Mouse (Mus musculus) spleen, adult 2 months (tissue): ENCODE results near the gene Clec1b. TPM values are rescaled to one million over a fixed set of nuclear protein-coding genes. Genes with fewer than 3 reads are reported as not detected.

Experiments
- DNase-seq, 2 experiments: peaks; one replicate each; pipeline versions ENCODE4 v3.0.0 to v3.0.0-alpha.2; 2012 to 2021; ENCODE audit warnings: low spot score in 2 of 2, low read depth in 1 of 2
- H3K27ac ChIP-seq: fragments of 200-500 bp; 2 replicates; pipeline ENCODE4 v1.5.1; 2012; ENCODE audit warnings: low read length, inconsistent platforms; ENCODE audit not compliant: insufficient read depth
- H3K27me3 ChIP-seq: fragments of 200-500 bp; 2 replicates; pipeline ENCODE4 v1.6.1; 2012; ENCODE audit warnings: mild to moderate bottlenecking, moderate library complexity, low read length, inconsistent platforms; ENCODE audit not compliant: control insufficient read depth, insufficient read depth
- H3K36me3 ChIP-seq: fragments of 200-500 bp; 2 replicates; pipeline ENCODE4 v1.6.1; 2012; ENCODE audit warnings: mild to moderate bottlenecking, low read length, inconsistent platforms; ENCODE audit not compliant: control insufficient read depth, insufficient read depth
- H3K4me1 ChIP-seq: fragments of 200-500 bp; 2 replicates; pipeline ENCODE4 v1.6.1; 2011; ENCODE audit warnings: inconsistent platforms; ENCODE audit not compliant: control insufficient read depth, insufficient read depth, insufficient read length
- H3K4me3 ChIP-seq: fragments of 200-500 bp; 2 replicates; pipeline ENCODE4 v1.5.1; 2011; ENCODE audit warnings: mild to moderate bottlenecking, inconsistent platforms; ENCODE audit not compliant: insufficient read depth, insufficient read length; ENCODE audit errors: extremely low read depth
- CTCF ChIP-seq: fragments of 200-500 bp; IDR thresholded peaks from 2 replicates; pipeline ENCODE4 v1.5.1; 2011; ENCODE audit warnings: mild to moderate bottlenecking, inconsistent platforms; ENCODE audit not compliant: insufficient read depth, insufficient read length, insufficient replicate concordance; ENCODE audit errors: extremely low read depth
- POLR2A ChIP-seq: fragments of 200-500 bp; IDR thresholded peaks from 2 replicates; pipeline ENCODE4 v1.6.1; 2011; ENCODE audit warnings: low read depth, low read length, inconsistent platforms
- WGBS: fragments of 180-500 bp; shearing (Covaris S2); methylation state at CpG from one replicate; pipeline ENCODE4 v1.1.7; 2018; 5-methylcytosine and 5-hydroxymethylcytosine counted together
- polyA plus RNA-seq: library from polyadenylated mRNA; depleted of rRNA; stranded (reverse); fragments of >200 nt; gene quantifications from 2 replicates; pipeline ENCODE4 v1.2.3, GENCODE M21; 2012

The Clec1b gene
- polyA plus RNA-seq, 1 experiment, result 9.6 TPM

DNA sequence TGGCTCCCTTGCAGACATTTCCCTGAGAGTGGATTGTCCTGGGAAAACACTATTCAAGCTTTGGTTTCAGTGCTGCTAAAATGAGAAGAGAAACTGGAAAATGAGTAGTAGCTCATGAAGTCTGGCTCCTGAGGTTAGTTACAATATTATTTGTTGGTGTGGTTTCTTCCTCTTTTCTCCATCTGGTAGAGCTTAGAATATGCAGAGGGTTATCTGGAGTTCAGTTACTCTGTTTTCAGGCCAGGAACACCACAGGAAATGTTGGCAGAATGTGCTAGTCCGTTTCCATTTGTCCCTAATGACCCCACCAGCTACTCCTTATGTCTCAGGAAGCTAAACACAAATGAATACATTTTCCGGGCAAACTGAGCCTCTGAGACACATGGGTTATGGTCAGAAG is 10.2 kb downstream of the Clec1b start:
- H3K27me3 ChIP-seq, result no peaks in the 10 kb centered on the region
- peaks cover 1% of the 10 kb centered on the region; the same call in 1 of the 2 replicates for H3K4me1 ChIP-seq
- 0 out of 2 replicates have a peak overlapping the region, but pooled peaks have one; percentile 6 for H3K27ac ChIP-seq
- H3K36me3 ChIP-seq, result no peaks in the 10 kb centered on the region
- 17% methylated on average over 2 of the region's 2 CpGs for WGBS
- no peak overlapping the region for H3K4me3 ChIP-seq
- TF ChIP-seq POLR2A, result no peak
- no peak for TF ChIP-seq CTCF
- no peak for DNase-seq

DNA sequence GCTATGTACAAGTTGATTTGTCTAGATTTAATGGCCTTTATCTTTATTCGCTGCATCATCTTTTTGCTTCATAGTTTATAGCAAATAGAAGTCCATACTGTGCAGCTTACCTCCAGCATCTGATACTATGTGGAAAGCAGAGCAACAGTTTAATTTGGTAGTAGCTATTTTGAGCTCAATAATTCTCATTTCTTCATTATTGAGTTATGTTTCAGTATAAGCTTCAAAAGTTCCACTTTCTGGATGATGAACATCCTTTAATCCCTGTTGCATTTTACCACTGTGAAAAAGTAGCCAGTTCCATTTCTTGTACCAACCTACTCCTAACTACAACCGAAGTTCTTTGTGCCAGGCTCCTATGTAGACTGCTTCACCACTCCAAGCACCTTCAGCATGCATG is 11.5 kb downstream of the Clec1b start, which contains the start of gene Clec9a:
Clec9a (plus strand) TSS at position 301 of the 400 bp plus-strand sequence.
- Histone ChIP-seq H3K4me1 (peaks cover 1% of the 10 kb centered on the region; the same call in 1 of the 2 replicates), H3K36me3 (no peaks in the 10 kb centered on the region), H3K4me3 (no peak within 1 kb of the TSS), H3K27me3 (no peaks in the 10 kb centered on the region), H3K27ac (no peak within 1 kb of the TSS)
- TF ChIP-seq CTCF (no peak), POLR2A (no peak)
- 87% methylated on average over 2 of the region's 2 CpGs for WGBS
- no peak for DNase-seq

DNA sequence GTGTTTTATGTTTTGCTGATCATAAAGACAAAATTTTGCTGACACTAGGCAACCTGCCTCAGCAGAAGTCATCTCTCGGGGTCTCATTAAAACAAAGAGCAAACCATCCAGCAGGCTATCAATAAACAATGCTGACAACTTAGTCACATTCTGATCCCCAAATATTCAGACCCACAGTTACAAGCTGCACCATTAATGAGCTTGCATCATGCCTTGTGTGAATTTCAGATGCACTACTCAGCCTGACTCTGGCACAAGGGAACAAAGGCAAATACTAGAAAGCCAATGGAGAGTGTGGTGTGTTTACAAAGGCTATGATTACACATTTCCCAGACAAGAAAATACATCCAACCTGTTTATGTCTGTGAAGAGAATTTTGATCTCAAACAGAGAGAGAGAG is 17.1 kb downstream of the Clec1b start:
- Histone ChIP-seq H3K27ac (no peak overlapping the region), H3K27me3 (no peaks in the 10 kb centered on the region), H3K36me3 (no peaks in the 10 kb centered on the region), H3K4me1 (no peaks in the 10 kb centered on the region), H3K4me3 (no peak overlapping the region)
- DNase-seq, result no peak
- WGBS, result 91% methylated on average over 1 of the region's 1 CpGs
- TF ChIP-seq POLR2A (no peak), CTCF (no peak)

DNA sequence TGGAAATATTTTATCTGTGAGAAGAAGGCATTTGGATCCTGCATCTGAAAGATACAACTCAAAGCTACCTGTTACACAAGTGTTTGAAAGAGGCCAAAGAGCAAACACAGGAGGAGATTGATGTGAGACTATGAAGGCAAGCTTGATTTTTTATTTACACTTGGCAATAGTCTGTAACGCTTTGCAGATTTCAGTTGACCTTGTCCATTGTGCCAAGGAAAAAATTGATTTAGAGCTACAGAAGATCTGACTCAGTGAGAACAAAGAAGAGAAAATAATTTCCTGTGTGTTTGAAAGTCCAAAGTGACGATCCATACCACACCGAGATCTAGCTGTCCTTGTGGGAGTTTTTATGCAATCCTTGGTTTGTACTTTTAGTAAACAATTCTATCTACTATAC is 25.2 kb downstream of the Clec1b start:
- no peak for DNase-seq
- TF ChIP-seq CTCF (no peak), POLR2A (no peak)
- H3K4me1 ChIP-seq, result no peaks in the 10 kb centered on the region
- no peaks in the 10 kb centered on the region for H3K36me3 ChIP-seq
- WGBS, result 88% methylated on average over 3 of the region's 3 CpGs
- no peak overlapping the region for H3K4me3 ChIP-seq
- no peak overlapping the region for H3K27ac ChIP-seq
- H3K27me3 ChIP-seq, result no peaks in the 10 kb centered on the region

DNA sequence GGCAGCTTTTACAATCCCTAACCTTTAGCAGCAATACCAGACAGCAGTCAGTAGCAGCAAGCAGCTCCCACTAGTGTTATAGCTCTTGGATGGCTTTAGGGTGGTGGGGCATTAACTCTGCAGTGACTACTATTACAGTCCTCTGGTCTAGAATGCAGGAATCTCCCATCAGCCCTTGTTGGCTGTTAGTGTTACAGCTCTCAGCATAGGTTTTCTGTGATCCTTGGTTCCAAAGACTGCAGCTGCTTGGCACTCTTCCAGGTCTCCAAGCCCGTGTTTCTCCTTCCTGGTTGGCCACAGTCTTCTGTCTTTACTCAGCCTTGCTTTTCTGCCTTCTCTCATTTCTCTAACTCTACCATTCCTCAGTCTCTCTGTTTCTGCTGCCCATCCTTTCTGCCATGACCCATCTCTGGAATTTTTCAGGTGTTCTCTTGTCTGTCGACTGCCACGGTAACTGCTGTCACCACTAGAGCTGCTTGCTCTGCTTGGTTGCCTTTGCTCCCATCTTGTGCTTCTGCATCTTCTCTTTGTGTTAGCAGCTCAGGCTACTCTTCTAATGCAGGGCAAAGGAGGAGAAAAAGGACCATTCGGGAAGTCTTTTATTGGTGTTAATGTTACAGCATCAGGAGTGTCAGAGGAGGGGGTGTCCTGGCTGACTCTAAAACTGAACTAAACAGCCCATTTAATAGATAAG is 26.1 kb downstream of the Clec1b start:
- Histone ChIP-seq H3K4me1 (no peaks in the 10 kb centered on the region), H3K27me3 (no peaks in the 10 kb centered on the region), H3K36me3 (no peaks in the 10 kb centered on the region), H3K4me3 (no peak overlapping the region), H3K27ac (no peak overlapping the region)
- no peak for TF ChIP-seq POLR2A
- TF ChIP-seq CTCF, result no peak
- 66% methylated on average over 4 of the region's 4 CpGs for WGBS
- no peak for DNase-seq

DNA sequence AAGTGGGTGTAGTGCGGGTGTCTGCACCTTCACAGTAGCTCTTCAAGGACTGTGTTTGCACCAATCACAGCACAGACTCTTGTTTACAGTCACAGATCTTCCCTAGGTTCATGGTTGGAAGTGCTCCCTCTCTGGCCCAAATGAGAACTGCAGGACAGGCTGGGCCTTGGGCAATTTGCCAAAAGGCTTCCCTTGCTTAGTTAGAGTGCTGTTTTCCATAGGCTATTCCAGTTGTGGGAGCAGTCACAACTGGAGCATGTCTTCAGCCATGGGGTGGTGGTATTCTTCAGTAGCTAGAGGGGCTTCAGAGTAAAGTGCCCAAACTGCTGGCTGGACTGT is 26.6 kb downstream of the Clec1b start:
- TF ChIP-seq CTCF, result peak; percentile 61; the same call in 1 of the 2 replicates
- no peak for TF ChIP-seq POLR2A
- H3K4me3 ChIP-seq, result no peak overlapping the region
- DNase-seq, result peak in 1 of 2 experiments; percentile 41
- 59% methylated on average over 1 of the region's 1 CpGs for WGBS
- H3K36me3 ChIP-seq, result no peaks in the 10 kb centered on the region
- H3K4me1 ChIP-seq, result no peaks in the 10 kb centered on the region
- no peak overlapping the region for H3K27ac ChIP-seq
- H3K27me3 ChIP-seq, result no peaks in the 10 kb centered on the region

DNA sequence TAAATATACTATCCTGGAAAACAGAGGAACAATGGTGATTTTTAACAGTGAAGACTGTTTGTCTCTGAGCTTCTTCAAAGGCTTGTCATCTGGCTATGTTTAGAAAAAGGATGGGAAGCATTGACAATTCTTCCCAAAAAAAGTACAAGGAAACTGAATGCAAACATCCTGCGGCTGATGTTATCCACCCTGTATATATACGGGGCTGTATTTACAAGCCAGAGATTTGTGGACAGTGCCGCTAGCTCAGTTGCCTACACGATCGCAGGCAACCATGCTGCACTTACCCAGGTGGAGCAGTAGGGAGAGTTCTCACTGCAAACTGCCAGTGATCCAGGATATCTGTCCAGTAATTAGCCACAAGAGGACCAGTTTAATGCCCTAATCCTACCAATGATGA is 28.1 kb downstream of the Clec1b start:
- no peak for TF ChIP-seq CTCF
- no peak for TF ChIP-seq POLR2A
- Histone ChIP-seq H3K4me3 (no peak overlapping the region), H3K27me3 (no peaks in the 10 kb centered on the region), H3K4me1 (no peaks in the 10 kb centered on the region), H3K36me3 (no peaks in the 10 kb centered on the region), H3K27ac (no peak overlapping the region)
- DNase-seq, result no peak
- WGBS, result 79% methylated on average over 5 of the region's 5 CpGs

DNA sequence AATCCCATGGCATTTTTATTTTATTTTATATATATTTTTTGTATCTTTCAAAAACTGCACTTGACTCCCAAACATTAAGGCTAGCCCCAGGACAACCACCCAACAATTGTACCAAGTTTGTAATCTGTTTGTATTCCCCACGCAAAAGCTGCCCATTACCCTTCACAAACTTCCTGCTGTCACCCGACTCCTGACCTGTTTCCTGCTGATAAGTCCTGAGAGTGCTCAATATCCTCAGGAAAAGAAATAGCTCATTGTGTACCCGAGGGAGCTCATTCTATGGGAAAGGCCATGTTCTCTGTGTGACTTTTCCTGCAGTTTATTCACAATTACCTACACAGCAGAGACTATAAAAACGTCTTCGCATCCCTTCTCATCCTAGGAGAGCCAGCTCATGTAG is 28.7 kb downstream of the Clec1b start:
- no peak for DNase-seq
- Histone ChIP-seq H3K27ac (no peak overlapping the region), H3K4me3 (no peak overlapping the region), H3K4me1 (no peaks in the 10 kb centered on the region), H3K36me3 (no peaks in the 10 kb centered on the region), H3K27me3 (no peaks in the 10 kb centered on the region)
- 52% methylated on average over 5 of the region's 5 CpGs for WGBS
- TF ChIP-seq POLR2A, result no peak
- no peak for TF ChIP-seq CTCF
